Mouse (Mus musculus) brown adipose tissue, adult 24 weeks (tissue): ENCODE results near the gene Slc39a5. TPM values are rescaled to one million over a fixed set of nuclear protein-coding genes. Genes with fewer than 3 reads are reported as not detected.
A peak's percentile ranks its signal among the peaks of the same experiment; 100 is the strongest.

ENCODE experiments used
- H3K27ac ChIP-seq: fragments of 200-500 bp; replicated peaks from 2 replicates; pipeline ENCODE4 v1.5.1; 2012; ENCODE audit warnings: low read depth, mild to moderate bottlenecking, low read length
- H3K4me1 ChIP-seq: fragments of 200-500 bp; 2 replicates; pipeline ENCODE4 v1.6.1; 2012; ENCODE audit warnings: low read length, mixed read lengths; ENCODE audit not compliant: control insufficient read depth, insufficient read depth, insufficient read length
- H3K4me3 ChIP-seq: fragments of 200-500 bp; 2 replicates; pipeline ENCODE4 v1.5.1; 2012; ENCODE audit warnings: low read depth, mild to moderate bottlenecking, low read length, moderate library complexity; ENCODE audit not compliant: insufficient read depth
- polyA plus RNA-seq: library from polyadenylated mRNA; stranded (reverse); fragments of >200 nt; gene quantifications from 2 replicates; pipeline ENCODE4 v1.2.4, GENCODE M21; 2012; ENCODE audit not compliant: missing spikeins, insufficient read depth, insufficient read length

The Slc39a5 gene
- polyA plus RNA-seq, 1 experiment: not detected

GRCm38 (mm10) chr10:128396716-128397264 is 4.2 kb downstream of the Slc39a5 start:
- H3K4me1 ChIP-seq: no peaks in the 10 kb centered on the region
- no peak overlapping the region for H3K27ac ChIP-seq
- no peak overlapping the region for H3K4me3 ChIP-seq

- Histone ChIP-seq H3K4me1 (no peaks in the 10 kb centered on the region), H3K4me3 (no peak overlapping the region), H3K27ac (no peak overlapping the region)
Measured at GRCm38 (mm10) chr10:128396017-128396673, 4.9 kb downstream of the Slc39a5 start.

GRCm38 (mm10) chr10:128391850-128392249 is 9.2 kb downstream of the Slc39a5 start:
- Histone ChIP-seq H3K27ac (no peak overlapping the region), H3K4me1 (no peaks in the 10 kb centered on the region), H3K4me3 (no peak overlapping the region)

- H3K4me1 ChIP-seq: no peaks in the 10 kb centered on the region
- H3K4me3 ChIP-seq: no peak overlapping the region
- no peak overlapping the region for H3K27ac ChIP-seq
Measured at GRCm38 (mm10) chr10:128390366-128390765, 10.7 kb downstream of the Slc39a5 start.

- Histone ChIP-seq H3K4me1 (no peaks in the 10 kb centered on the region), H3K27ac (no peak overlapping the region), H3K4me3 (no peak overlapping the region)
Measured at GRCm38 (mm10) chr10:128389570-128389969, 11.5 kb downstream of the Slc39a5 start.

- H3K4me1 ChIP-seq: no peaks in the 10 kb centered on the region
- no peak overlapping the region for H3K27ac ChIP-seq
- no peak overlapping the region for H3K4me3 ChIP-seq
Measured at GRCm38 (mm10) chr10:128388941-128389340, 12.1 kb downstream of the Slc39a5 start.

GRCm38 (mm10) chr10:128385902-128386301 is 15.1 kb downstream of the Slc39a5 start:
- Histone ChIP-seq H3K4me1 (no peaks in the 10 kb centered on the region), H3K4me3 (no peak overlapping the region), H3K27ac (no peak overlapping the region)

GRCm38 (mm10) chr10:128382482-128382881 is 18.5 kb downstream of the Slc39a5 start:
- no peak overlapping the region for H3K27ac ChIP-seq
- peaks cover 7% of the 10 kb centered on the region; the same call in 1 of the 2 replicates for H3K4me1 ChIP-seq
- H3K4me3 ChIP-seq: no peak overlapping the region

GRCm38 (mm10) chr10:128380565-128380964 is 20.5 kb downstream of the Slc39a5 start:
- H3K4me1 ChIP-seq: peaks cover 7% of the 10 kb centered on the region; the same call in 1 of the 2 replicates
- H3K4me3 ChIP-seq: no peak overlapping the region
- no peak overlapping the region for H3K27ac ChIP-seq

GRCm38 (mm10) chr10:128379260-128379659 is 21.8 kb downstream of the Slc39a5 start:
- Histone ChIP-seq H3K4me3 (no peak overlapping the region), H3K4me1 (peaks cover 7% of the 10 kb centered on the region; the same call in 1 of the 2 replicates), H3K27ac (peak overlapping the region; percentile 52)

- peak overlapping the region; percentile 68 for H3K4me3 ChIP-seq
- peak overlapping the region; percentile 71 for H3K27ac ChIP-seq
- peaks cover 7% of the 10 kb centered on the region; the same call in 1 of the 2 replicates for H3K4me1 ChIP-seq
Measured at GRCm38 (mm10) chr10:128378462-128378861, 22.6 kb downstream of the Slc39a5 start.

- peak overlapping the region; percentile 71 for H3K27ac ChIP-seq
- H3K4me3 ChIP-seq: peak overlapping the region; percentile 68
- H3K4me1 ChIP-seq: peaks cover 7% of the 10 kb centered on the region; the same call in 1 of the 2 replicates
Measured at GRCm38 (mm10) chr10:128377940-128378448, 23.0 kb downstream of the Slc39a5 start.

GRCm38 (mm10) chr10:128377222-128377939 is 23.6 kb downstream of the Slc39a5 start:
- H3K27ac ChIP-seq: peak overlapping the region; percentile 71
- H3K4me3 ChIP-seq: peak overlapping the region; percentile 68
- H3K4me1 ChIP-seq: peaks cover 7% of the 10 kb centered on the region; the same call in 1 of the 2 replicates

- peak within 1 kb of the TSS; percentile 96 for H3K4me3 ChIP-seq
- H3K27ac ChIP-seq: peak within 1 kb of the TSS; percentile 92
Measured at GRCm38 (mm10) chr10:128376455-128377211, 24.4 kb downstream of the Slc39a5 start, which contains the start of gene Ankrd52. Ankrd52 (plus strand) TSS chr10:128377115.

GRCm38 (mm10) chr10:128376099-128376454 is 25.0 kb downstream of the Slc39a5 start:
- peak overlapping the region; percentile 96 for H3K4me3 ChIP-seq
- peaks cover 7% of the 10 kb centered on the region; the same call in 1 of the 2 replicates for H3K4me1 ChIP-seq
- peak overlapping the region; percentile 92 for H3K27ac ChIP-seq

More at GRCm38 (mm10) chr10:128376455-128377211, 24.4 kb downstream of the Slc39a5 start, which contains the start of gene Ankrd52:
- H3K4me1 ChIP-seq: peaks cover 7% of the 10 kb centered on the region; the same call in 1 of the 2 replicates
